Mouse (Mus musculus): ENCODE results near the gene Macf1.

Gene Macf1

DNA sequence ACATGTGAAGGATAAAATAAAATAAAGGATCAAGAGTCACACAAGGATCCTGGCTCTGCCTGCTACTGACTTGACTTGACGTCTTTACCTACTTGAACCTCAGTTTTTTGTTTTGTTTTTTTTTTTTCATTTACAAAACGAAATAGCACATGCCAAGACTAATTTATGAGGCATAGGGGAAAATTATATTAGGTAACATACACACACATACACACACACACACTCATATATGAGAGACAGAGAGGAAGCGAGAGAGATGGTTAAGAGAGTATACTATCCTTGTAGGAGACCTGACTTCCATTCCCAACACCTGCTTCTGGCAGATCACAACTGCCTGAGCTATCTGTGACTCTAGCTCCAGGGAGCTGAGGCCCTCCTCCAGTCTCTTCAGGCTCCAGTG, at the start of gene Macf1:
Macf1 (minus strand) TSS at position 101 of the 400 bp plus-strand sequence.
- DNase-seq (ENCODE audit: low read depth, low spot score), result no peak

GRCm38 (mm10) chr4:123733532-123733931, 49.4 kb upstream of the Macf1 start:
- no peak for DNase-seq (ENCODE audit: low read depth, low spot score)

DNA sequence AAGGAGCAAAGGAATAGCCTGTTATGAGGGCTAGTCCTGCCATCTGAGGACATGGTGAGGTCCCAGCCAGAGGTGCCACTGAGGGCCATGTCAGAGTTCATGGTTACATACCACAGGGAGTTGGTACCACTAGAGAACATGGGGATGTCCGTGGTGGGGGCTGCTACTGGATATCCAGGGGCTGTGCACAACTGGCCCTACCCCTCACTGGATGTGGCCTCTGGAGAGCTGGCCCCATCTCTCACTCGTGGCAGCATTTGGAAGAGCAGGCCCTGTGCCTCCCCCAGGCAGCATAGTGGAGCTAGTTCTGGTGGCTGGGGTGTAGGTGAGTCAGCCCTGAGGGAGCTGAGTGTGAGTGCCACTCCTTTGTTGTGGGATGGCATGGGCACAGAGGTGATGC, 48.8 kb upstream of the Macf1 start:
- DNase-seq (ENCODE audit: low read depth, low spot score), result no peak

DNA sequence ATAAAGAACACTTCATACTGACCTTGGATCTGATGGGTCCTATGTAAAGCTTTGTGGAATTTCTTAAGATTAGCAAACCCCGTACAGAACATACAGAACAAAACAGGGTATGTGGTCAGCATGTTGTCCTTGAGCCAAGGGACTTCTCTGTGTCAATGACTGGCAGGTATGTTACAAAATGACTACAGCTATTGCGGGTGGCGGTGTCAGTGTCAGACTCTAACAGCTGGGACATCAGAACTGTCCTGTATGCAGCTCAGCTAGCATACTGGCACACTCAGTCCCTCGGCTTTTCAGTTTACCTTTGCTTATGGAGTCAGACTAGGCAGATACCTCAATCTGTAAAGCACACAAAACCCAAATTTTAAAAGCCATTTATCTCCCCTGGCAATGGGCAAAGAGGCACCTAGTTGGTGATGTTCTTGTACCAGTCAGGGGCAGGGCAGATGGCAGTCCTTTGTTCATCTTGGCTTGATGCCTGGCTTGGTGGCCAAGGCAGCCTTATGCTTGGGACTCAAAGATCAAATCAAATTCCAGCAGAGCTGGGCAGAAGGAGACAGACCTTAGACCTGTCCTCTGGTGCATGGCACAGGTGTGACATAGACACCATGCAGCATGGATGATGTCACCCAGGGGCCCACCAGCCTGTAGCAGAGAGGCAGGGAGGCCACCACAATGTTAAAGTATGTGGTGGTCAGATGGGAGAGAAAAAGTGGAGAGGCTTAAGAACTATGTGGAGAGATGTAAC, 48.2 kb upstream of the Macf1 start:
- DNase-seq (ENCODE audit: low read depth, low spot score), result no peak

DNA sequence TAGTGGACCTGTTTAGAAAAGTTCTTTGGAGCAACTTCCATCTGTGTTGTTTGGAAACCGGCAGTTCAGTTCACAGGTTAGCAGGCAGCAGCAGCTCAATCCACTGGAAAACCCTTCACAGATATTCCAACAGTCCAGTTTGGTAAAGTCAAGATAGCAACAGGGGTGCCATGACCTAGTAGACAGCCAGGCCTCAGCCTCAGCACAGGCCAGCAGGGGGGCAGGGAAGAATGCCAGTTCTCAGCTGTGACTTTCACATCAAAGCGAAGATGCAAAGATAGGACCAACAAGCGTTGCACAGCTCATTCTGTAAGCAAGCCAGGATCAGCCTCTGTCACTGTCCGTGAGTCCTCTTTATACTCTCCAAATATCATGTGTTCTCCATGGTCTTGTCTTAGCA, 37.6 kb upstream of the Macf1 start:
- DNase-seq (ENCODE audit: low read depth, low spot score), result no peak

GRCm38 (mm10) chr4:123718434-123718780, 34.2 kb upstream of the Macf1 start:
- no peak for DNase-seq (ENCODE audit: low read depth, low spot score)

DNA sequence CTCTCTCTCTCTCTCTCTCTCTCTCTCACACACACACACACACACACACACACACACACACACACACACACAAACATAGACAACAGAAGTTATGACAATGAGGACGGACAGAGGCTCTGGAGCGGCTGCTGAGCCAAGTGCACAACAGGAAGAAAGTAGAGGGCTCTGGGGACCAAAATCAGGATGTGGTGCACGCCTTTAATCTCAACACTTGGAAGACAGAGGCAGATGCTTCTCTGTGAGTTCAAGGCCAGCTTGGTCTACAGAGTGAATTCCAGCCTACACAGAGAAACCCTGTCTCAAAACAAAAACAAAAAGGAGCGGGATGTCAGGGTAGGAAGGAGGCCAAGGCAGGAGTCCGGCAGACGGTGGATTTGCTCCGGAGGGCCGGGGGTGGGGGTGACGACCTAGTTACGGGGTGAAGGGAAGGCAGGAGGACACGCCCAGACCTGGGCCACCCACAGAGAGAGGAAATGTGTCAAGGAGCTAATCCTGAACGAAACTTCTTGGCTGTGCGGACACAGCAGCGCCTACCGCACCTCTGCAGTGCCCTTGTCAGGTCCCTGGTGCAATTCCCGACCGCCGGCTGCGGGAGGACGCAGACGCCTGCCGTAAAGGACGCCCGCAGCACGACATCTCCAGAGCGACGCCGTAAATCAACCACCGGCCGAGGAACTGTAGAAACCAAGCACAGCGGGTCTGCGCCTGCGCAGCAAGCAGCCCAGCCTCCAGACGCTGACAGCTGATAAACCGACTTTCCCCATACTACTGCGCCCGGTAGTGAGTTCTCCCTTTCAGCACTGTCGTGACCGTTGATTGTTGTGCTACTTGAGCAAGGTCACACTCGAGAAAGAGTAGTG, 33.6 kb upstream of the Macf1 start, which contains the start of gene Ndufs5:
Ndufs5 (minus strand) TSS at position 629 of the 860 bp plus-strand sequence.
- peak; percentile 98 for DNase-seq (ENCODE audit: low read depth, low spot score)

- DNase-seq (ENCODE audit: low read depth, low spot score), result no peak
Measured at GRCm38 (mm10) chr4:123712431-123712830, 28.3 kb upstream of the Macf1 start.

DNA sequence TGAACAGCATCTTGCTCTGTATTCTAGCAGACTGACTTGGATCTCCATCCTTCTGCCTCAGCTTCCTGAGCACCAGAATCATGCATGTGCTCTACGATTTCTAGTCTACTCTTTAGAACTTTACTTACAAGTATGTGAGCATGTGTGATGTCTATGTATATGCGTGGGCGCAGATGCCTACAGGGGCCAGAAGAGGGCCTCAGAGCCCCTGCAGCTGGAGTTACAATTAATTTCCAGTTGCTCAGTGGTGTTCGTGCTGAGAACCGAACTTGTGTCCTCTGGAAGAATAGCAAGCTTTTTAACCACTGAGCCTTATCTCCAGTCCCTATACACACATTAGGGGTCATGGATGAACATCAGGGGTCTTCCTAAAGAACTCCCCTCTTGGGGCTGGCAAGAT, 23.2 kb upstream of the Macf1 start:
- DNase-seq (ENCODE audit: low read depth, low spot score), result no peak

DNA sequence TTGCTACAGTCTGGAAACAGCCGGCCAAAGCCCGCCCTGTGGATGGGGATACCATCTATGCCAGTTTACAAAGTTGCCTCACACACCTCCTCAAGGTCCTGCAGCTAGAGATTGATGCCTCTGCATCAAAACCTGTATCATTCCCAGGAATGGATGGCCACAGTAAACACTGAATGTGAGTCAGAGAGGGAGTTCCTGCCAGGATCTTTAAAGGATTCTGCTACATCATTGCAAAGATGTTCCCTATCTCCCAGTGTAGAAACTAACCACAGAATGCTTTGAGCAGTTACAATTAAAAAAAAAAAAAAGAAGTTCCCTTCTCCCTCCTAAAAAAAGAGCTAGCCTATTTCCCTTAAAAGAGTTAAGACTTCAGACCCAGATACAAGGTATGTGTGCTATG, 21.2 kb upstream of the Macf1 start:
- DNase-seq (ENCODE audit: low read depth, low spot score), result no peak

DNA sequence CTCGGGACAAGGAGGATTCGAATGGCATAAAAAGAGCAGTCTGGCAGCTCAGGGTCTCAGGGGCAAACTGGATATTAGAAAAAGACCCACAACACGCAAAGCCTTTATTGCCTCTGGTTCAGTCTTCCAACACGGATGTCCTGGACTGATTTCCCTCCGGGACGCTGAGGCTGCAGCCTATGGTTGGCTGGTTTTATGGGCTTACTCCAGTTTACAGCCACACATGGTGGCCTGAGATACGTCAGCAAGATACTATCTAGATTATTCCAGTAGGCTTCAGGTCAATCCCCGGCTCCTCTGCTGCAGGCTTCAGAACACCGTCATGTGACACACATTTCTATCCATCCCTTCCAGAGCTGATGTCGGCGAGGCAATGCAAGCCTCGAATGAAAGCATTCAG, 9.2 kb upstream of the Macf1 start:
- no peak for DNase-seq (ENCODE audit: low read depth, low spot score)

- DNase-seq (ENCODE audit: low read depth, low spot score), result peak; percentile 64
Measured at GRCm38 (mm10) chr4:123692071-123692470, 7.9 kb upstream of the Macf1 start.

DNA sequence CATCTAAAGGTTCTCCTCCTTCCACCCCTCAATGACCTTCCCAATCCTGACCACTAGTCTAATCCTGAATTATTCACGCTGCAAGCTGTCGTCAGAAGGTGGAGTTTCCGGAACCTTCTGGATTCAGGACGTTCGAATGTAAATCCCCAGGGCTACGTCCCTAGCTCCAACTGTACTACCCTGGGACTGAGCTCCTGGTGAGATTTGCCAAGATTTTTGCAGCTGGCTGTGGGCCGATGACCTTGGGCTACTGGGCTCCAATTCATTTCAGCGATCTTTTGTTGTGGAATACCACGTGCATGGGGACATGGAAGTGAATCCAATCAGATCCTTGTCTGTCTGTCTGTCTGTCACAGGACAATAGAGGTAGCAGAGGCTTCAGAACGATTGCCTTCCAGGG, 6.2 kb upstream of the Macf1 start:
- DNase-seq (ENCODE audit: low read depth, low spot score), result peak; percentile 91

GRCm38 (mm10) chr4:123687025-123687781, 3.0 kb upstream of the Macf1 start:
- no peak for DNase-seq (ENCODE audit: low read depth, low spot score)

- no peak for DNase-seq (ENCODE audit: low read depth, low spot score)
Measured at GRCm38 (mm10) chr4:123686368-123687024, 2.3 kb upstream of the Macf1 start.

- DNase-seq (ENCODE audit: low read depth, low spot score), result no peak
Measured at GRCm38 (mm10) chr4:123685506-123686242, 1.5 kb upstream of the Macf1 start.

DNA sequence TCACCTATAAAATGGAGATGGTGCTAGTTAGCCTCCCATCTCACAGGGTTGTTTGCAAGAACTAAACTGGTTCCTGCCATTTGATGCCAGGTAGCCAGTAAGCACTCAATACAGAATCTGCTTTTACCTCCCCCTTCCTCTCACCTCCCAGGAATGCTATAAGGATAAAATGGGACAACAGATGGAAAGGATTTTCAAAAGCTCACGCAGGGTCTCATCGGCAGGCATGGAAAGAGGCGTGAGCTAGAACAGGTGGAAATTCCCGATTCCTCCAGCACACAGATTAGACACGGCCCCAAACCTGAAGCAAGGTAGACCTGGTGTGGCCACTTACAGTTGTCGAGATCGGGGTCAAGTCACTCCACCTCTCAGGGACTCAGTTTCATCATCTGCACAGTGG, 886 bp upstream of the Macf1 start:
- DNase-seq (ENCODE audit: low read depth, low spot score), result no peak

DNA sequence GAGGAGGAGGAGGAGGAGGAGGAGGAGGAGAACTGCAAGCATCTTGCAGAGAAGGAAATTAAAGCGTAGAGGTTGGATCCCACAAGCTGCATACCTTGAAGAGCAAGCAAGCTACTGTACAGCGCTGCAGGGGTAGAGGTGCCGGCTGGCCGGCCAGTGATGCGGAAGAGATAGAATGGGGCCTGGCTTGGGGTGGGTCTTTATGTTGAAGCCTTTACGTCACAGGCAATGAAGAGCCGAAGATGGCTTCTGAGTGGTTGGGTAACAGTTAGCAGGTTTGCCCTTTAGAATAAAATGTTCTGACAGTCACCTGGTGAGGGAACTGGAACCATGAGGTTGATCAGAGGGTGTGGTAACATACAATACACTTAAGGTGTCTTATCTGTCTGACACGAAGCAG, 1.9 kb downstream of the Macf1 start:
- no peak for DNase-seq (ENCODE audit: low read depth, low spot score)

GRCm38 (mm10) chr4:123680962-123681361, 3.2 kb downstream of the Macf1 start:
- DNase-seq (ENCODE audit: low read depth, low spot score), result no peak

- DNase-seq (ENCODE audit: low read depth, low spot score), result no peak
Measured at GRCm38 (mm10) chr4:123677060-123677804, 6.9 kb downstream of the Macf1 start.

Data from ES-CJ7 (cell line).